Mouse (Mus musculus): Measurements from ENCODE around the gene Aaed1.

DNA sequence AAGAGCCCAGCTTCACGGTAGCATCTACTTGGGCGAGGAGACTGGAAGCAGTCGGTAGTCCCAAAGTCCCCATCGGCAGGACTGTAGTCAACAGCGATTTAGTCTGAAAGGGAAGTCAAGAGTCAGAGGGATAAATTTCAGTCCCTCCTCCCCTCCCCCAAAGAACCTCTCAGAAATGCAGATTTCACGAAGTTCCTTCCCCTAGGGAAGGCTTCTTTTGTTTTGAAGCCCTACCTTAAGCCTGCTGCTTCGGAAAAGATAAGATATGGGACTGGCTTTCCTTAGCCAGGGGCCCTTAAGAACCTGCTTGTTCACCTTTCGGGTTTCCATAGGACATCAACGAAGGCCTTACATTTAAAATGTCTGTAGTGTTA lies 36.8 kb downstream of the Aaed1 start:
- no peak for TF ChIP-seq GATA1 (IDR thresholded peaks at IDR 0.05; ENCODE audit: low read length)
- no peak for TF ChIP-seq TAL1 (IDR thresholded peaks at IDR 0.05; ENCODE audit: low read length)
